In genomic region chr2:36104956-36105741, GRCm38 (mm10) we compare ENCODE assay signal across 8 mouse cellular contexts. TPM values are rescaled to one million over a fixed set of nuclear protein-coding genes. Genes with fewer than 3 reads are reported as not detected.
A peak's percentile ranks its signal among the peaks of the same experiment; 100 is the strongest.
DNase-seq lines count a peak whose midpoint lies in the region; ATAC-seq and TF ChIP-seq lines count a peak whose summit lies in the region.

Lhx6 (minus strand) TSS chr2:36105408.

- no peaks in the 10 kb centered on the region for H3K9me3 ChIP-seq in limb, embryonic 14.5 days (ENCODE audit: control insufficient read depth, low read length)

- H3K79me2 ChIP-seq in liver, adult 2 months (ENCODE audit: control insufficient read depth, insufficient read depth, low read length) = no peaks in the 10 kb centered on the region

- H3K9ac ChIP-seq in liver, adult 2 months (ENCODE audit: low read depth, low read length) = peak within 1 kb of the TSS; percentile 30; the same call in 1 of the 2 replicates
- peak within 1 kb of the TSS; percentile 48 for H3K9ac ChIP-seq in limb, embryonic 14.5 days (ENCODE audit: low read depth, low read length, severe bottlenecking)

- peak within 1 kb of the TSS; percentile 85 for H3K4me2 ChIP-seq in limb, embryonic 14.5 days (replicated peaks; ENCODE audit: low read depth, low read length, severe bottlenecking)

- 4% methylated on average over 56 of the region's 58 CpGs for WGBS in liver, adult 2 months
- WGBS in limb, embryonic 14.5 days = under 1% methylated on average over 49 of the region's 58 CpGs
- WGBS in small intestine, adult 2 months = 2% methylated on average over 57 of the region's 58 CpGs

- H3K4me1 ChIP-seq in liver, adult 2 months (ENCODE audit: control insufficient read depth, insufficient read depth, low read length) = peaks cover 8% of the 10 kb centered on the region; the same call in 1 of the 2 replicates
- peaks cover 30% of the 10 kb centered on the region for H3K4me1 ChIP-seq in limb, embryonic 14.5 days (ENCODE audit: control insufficient read depth, insufficient read depth, low read length)
- peaks cover 6% of the 10 kb centered on the region; the same call in 1 of the 2 replicates for H3K4me1 ChIP-seq in small intestine, adult 2 months (ENCODE audit: control insufficient read depth, insufficient read depth, insufficient read length, low read length)

- H3K27me3 ChIP-seq in liver, adult 2 months (ENCODE audit: control insufficient read depth, insufficient read depth, low read length) = peaks cover 42% of the 10 kb centered on the region
- peaks cover 97% of the 10 kb centered on the region for H3K27me3 ChIP-seq in limb, embryonic 14.5 days (ENCODE audit: control insufficient read depth, insufficient read depth, low read length)
- H3K27me3 ChIP-seq in small intestine, adult 2 months (ENCODE audit: control insufficient read depth, insufficient read depth, low read length) = peaks cover 72% of the 10 kb centered on the region

- H3K36me3 ChIP-seq in liver, adult 2 months (ENCODE audit: control insufficient read depth, insufficient read depth, low read length) = no peaks in the 10 kb centered on the region
- H3K36me3 ChIP-seq in limb, embryonic 14.5 days (ENCODE audit: control insufficient read depth, insufficient read depth, low read length) = no peaks in the 10 kb centered on the region
- no peaks in the 10 kb centered on the region for H3K36me3 ChIP-seq in small intestine, adult 2 months (ENCODE audit: control insufficient read depth, insufficient read depth, low read length)

- 0 out of 2 replicates have a peak, but pooled peaks have one; percentile 32 for ATAC-seq in limb, embryonic 14.5 days (ENCODE audit: low FRiP score, low read depth)
- ATAC-seq in erythroid progenitor cell, adult 5-6 weeks (replicated peaks; ENCODE audit: low FRiP score, poor library complexity, severe bottlenecking) = no peak

- DNase-seq in liver, adult 2 months (ENCODE audit: extremely low read depth, low read depth, low spot score) = no peak
- no peak for DNase-seq in liver
- peak; percentile 50 for DNase-seq in embryo, embryonic 11 days
- DNase-seq in heart, postnatal 36 days = peak; percentile 39 to 49
- no peak for DNase-seq in limb, embryonic 14.5 days (ENCODE audit: low spot score)
- DNase-seq in spleen, postnatal 36 days (ENCODE audit: low spot score in 2 of 2) = no peak

- H3K4me3 ChIP-seq in liver, adult 2 months (ENCODE audit: insufficient read depth, low read depth, low read length) = peak within 1 kb of the TSS; percentile 33; the same call in 1 of the 2 replicates
- H3K4me3 ChIP-seq in limb, embryonic 14.5 days (replicated peaks; ENCODE audit: low read length) = peak within 1 kb of the TSS; percentile 45
- H3K4me3 ChIP-seq in small intestine, adult 2 months (ENCODE audit: low read depth, low read length) = peak within 1 kb of the TSS; percentile 43

- intact Hi-C loops in heart, postnatal 36 days (cut with DNase I) = loop anchor here (2.0 to 10.0 kb wide), 4 partner anchors 24 to 110 kb away; no protein-coding TSS in a partner anchor

- TF ChIP-seq CTCF in liver, adult 2 months (IDR thresholded peaks at IDR 0.05; ENCODE audit: low read depth, low read length) = no peak
- no peak for TF ChIP-seq CTCF in small intestine, adult 2 months (IDR thresholded peaks at IDR 0.05; ENCODE audit: extremely low read depth, insufficient read length, insufficient replicate concordance, low read depth, low read length)

- H3K27ac ChIP-seq in liver, adult 2 months (replicated peaks; ENCODE audit: insufficient read depth, low read depth, low read length) = no peak within 1 kb of the TSS
- H3K27ac ChIP-seq in limb, embryonic 14.5 days (replicated peaks; ENCODE audit: low read depth, low read length) = no peak within 1 kb of the TSS
- H3K27ac ChIP-seq in small intestine, adult 2 months (ENCODE audit: insufficient read depth, low read depth, low read length) = no peak within 1 kb of the TSS

- TF ChIP-seq POLR2A in liver, adult 2 months (IDR thresholded peaks at IDR 0.05; ENCODE audit: extremely low read depth, insufficient read depth, low read length) = no peak
- TF ChIP-seq POLR2A in limb, embryonic 14.5 days (IDR thresholded peaks at IDR 0.05; ENCODE audit: borderline replicate concordance, extremely low read depth, insufficient read depth, insufficient read length) = no peak
- no peak for TF ChIP-seq POLR2A in small intestine, adult 2 months (IDR thresholded peaks at IDR 0.05; ENCODE audit: low read depth, low read length)

RNA-seq across cellular contexts. Expression of gene Lhx6, which starts in this region (rescaled TPM):
- 0.37 and 0.67 TPM in 2 replicates for total RNA-seq in liver, adult 2 months (2014; rRNA removed)
- 1.7 and 3.0 TPM in 2 replicates for polyA plus RNA-seq in liver, adult 2 months (2012; rRNA removed)
- 1 to 10 TPM; 5.5 to 9.0 TPM for total RNA-seq in heart, postnatal 36 days (2021)
- polyA plus RNA-seq in limb, embryonic 14.5 days (2012; rRNA removed) = 2.0 and 2.2 TPM in 2 replicates
- polyA plus RNA-seq in limb, embryonic 14.5 days (2014; fragmentation: Nextera tagmentation; extraction: Ambion mirVana) = 1.2 and 1.3 TPM in 2 replicates
- polyA plus RNA-seq in small intestine, adult 2 months (2012; rRNA removed) = 0.75 and 1.3 TPM in 2 replicates
- not detected in 2 replicates for total RNA-seq in erythroid progenitor cell, adult 5-6 weeks (2015; ENCODE audit: low replicate concordance)
- total RNA-seq in erythroid progenitor cell, adult 5-6 weeks (2017; ENCODE audit: low replicate concordance) = not detected in 2 replicates

Comparison
In these comparisons a context has a peak if more than half of its experiments do, and no peak if none do; other contexts are left out.
1. DNase-seq: peak in embryo, embryonic 11 days (single experiment) and heart, postnatal 36 days (2 of 2); none in liver, adult 2 months (single experiment), liver (single experiment), limb, embryonic 14.5 days (single experiment) and spleen, postnatal 36 days (0 of 2).
2. Peak in every context shown above with its lines, with median percentiles within 50 percentile points of each other: H3K4me3 ChIP-seq.